Mouse (Mus musculus) small intestine, adult 2 months (tissue): ENCODE data around the gene Tbp. TPM values are rescaled to one million over a fixed set of nuclear protein-coding genes. Genes with fewer than 3 reads are reported as not detected.

Experiments
- H3K27ac ChIP-seq: fragments of 200-500 bp; 2 replicates; pipeline ENCODE4 v1.5.1; 2012; ENCODE audit warnings: low read depth, low read length, control low read depth, inconsistent platforms; ENCODE audit not compliant: insufficient read depth
- H3K27me3 ChIP-seq: fragments of 200-500 bp; 2 replicates; pipeline ENCODE4 v1.6.1; 2012; ENCODE audit warnings: mild to moderate bottlenecking, moderate library complexity, low read length, inconsistent platforms; ENCODE audit not compliant: control insufficient read depth, insufficient read depth
- H3K36me3 ChIP-seq: fragments of 200-500 bp; 2 replicates; pipeline ENCODE4 v1.6.1; 2012; ENCODE audit warnings: mild to moderate bottlenecking, low read length, control low read depth, inconsistent platforms; ENCODE audit not compliant: control insufficient read depth, insufficient read depth
- H3K4me1 ChIP-seq: fragments of 200-500 bp; 2 replicates; pipeline ENCODE4 v1.6.1; 2012; ENCODE audit warnings: low read length, inconsistent platforms, mixed read lengths; ENCODE audit not compliant: control insufficient read depth, insufficient read depth, insufficient read length
- H3K4me3 ChIP-seq: fragments of 200-500 bp; 2 replicates; pipeline ENCODE4 v1.5.1; 2012; ENCODE audit warnings: low read depth, mild to moderate bottlenecking, control low read depth, inconsistent platforms, low read length, moderate library complexity
- CTCF ChIP-seq: fragments of 200-500 bp; IDR thresholded peaks from 2 replicates; pipeline ENCODE4 v1.5.1; 2012; ENCODE audit warnings: low read depth, mild to moderate bottlenecking, control low read depth, inconsistent platforms, low read length, moderate library complexity, mixed read lengths; ENCODE audit not compliant: insufficient replicate concordance, insufficient read length; ENCODE audit errors: extremely low read depth
- POLR2A ChIP-seq: fragments of 200-500 bp; IDR thresholded peaks from 2 replicates; pipeline ENCODE4 v1.6.1; 2012; ENCODE audit warnings: low read depth, mild to moderate bottlenecking, control low read depth, inconsistent platforms, low read length, moderate library complexity
- WGBS: fragments of 180-500 bp; shearing (Covaris S2); methylation state at CpG from one replicate; pipeline ENCODE4 v1.1.7; 2018; 5-methylcytosine and 5-hydroxymethylcytosine counted together
- polyA plus RNA-seq: library from polyadenylated mRNA; depleted of rRNA; stranded (reverse); fragments of >200 nt; gene quantifications from 2 replicates; pipeline ENCODE4 v1.2.3, GENCODE M21; 2012

Tbp gene
- polyA plus RNA-seq, 1 experiment = 28.4 TPM

DNA sequence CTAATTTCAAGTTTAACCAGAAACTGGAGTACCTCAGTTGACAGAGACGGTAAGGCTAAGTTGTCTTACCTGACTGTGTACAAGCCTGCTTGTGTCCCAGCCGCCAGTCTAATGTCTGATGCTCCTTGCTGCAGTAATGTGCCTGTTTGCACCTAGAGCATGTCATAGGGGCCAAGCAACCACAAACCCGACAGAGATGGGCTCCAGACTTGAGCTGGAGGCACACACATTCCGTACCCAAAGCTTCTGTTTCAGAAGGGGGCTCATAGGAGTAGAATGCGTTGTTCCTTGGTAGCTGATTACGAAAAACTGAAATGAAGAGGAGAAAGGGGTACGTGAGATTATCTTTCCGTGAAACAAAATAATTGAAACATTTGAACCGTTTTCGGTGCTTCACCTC, 26.6 kb downstream of the Tbp start:
- Histone ChIP-seq H3K4me3 (peak overlapping the region; percentile 51), H3K36me3 (peaks cover 22% of the 10 kb centered on the region), H3K27ac (no peak overlapping the region), H3K4me1 (peaks cover 2% of the 10 kb centered on the region; the same call in 1 of the 2 replicates), H3K27me3 (no peaks in the 10 kb centered on the region)
- 9% methylated on average over 10 of the region's 10 CpGs for WGBS
- TF ChIP-seq POLR2A (no peak), CTCF (no peak)

DNA sequence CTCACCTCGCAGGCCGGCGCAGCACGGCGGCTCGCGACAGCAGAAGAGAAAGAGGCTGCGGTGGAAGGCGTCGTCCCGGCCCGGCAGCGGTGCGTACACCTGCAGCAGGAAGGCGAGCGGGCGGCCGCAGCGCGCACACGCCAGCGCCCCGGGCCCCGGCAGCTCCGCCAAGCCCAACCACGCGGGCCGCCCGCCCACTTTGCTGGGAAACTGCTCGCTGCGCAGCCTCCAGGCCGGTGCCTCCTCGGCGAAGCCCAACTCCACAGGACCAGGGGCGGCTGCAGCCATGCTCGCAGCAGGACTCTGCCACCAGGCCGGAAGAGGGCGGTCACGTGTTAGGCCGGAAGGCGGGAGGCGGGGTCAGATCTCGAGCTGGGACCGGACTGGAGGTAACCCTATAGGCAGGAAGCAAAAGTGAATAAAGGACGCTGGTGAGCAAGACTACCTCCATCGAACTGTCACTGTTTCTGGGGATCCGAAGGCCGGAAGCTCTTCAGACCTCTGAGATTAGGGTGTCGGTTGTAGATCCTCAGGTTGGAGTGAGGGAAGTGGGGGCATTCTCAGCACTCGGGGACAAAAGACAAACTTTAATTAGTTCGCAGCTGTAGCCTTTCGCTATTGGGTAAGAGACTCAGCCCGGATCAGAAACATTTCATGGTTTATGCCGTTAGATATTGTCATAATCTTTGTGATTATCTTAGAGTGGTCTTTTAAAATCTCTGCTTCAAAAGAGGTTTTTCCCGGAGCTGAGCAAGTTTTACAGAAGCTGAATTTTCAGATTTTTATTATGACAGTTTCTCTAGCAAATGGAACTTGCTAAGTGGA, 27.5 kb downstream of the Tbp start, which contains the start of gene Pdcd2:
Gene Pdcd2 (minus strand): TSS at position 316 of the 825 bp plus-strand sequence.
- Histone ChIP-seq H3K4me3 (peak within 1 kb of the TSS; percentile 90), H3K4me1 (peaks cover 2% of the 10 kb centered on the region; the same call in 1 of the 2 replicates), H3K27me3 (no peaks in the 10 kb centered on the region), H3K36me3 (peaks cover 14% of the 10 kb centered on the region), H3K27ac (peak within 1 kb of the TSS; percentile 76)
- WGBS = 1% methylated on average over 54 of the region's 55 CpGs
- TF ChIP-seq POLR2A (peak; percentile 85), CTCF (0 out of 2 replicates have a peak, but pooled peaks have one; percentile 12)

GRCm38 (mm10) chr17:15527811-15528136, 28.1 kb downstream of the Tbp start:
- Histone ChIP-seq H3K4me1 (peaks cover 2% of the 10 kb centered on the region; the same call in 1 of the 2 replicates), H3K27ac (no peak overlapping the region; the same call in 1 of the 2 replicates), H3K36me3 (peaks cover 11% of the 10 kb centered on the region; the same call in 1 of the 2 replicates), H3K27me3 (no peaks in the 10 kb centered on the region), H3K4me3 (no peak overlapping the region)
- no peak for TF ChIP-seq CTCF
- TF ChIP-seq POLR2A = no peak
- 25% methylated on average over 3 of the region's 3 CpGs for WGBS

DNA sequence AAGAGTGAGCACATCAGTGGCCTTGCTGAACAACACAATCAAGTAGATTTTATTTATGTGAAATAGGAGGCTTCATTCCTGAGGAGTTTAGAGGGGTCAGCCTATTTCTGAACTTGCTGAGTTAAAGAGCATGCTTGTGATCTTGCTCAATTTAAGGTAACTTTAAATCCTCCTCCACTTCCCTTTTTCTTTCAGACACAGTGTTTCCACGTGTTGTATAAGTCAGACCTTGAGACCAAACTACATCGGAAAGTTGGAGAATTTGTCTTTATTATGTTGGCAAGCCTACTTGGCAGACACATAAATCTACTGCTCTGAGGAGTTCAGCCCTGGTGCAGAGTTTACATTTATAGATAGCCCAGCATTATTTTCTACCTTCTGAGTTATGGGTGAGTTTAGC, 29.2 kb downstream of the Tbp start:
- 79% methylated on average over 2 of the region's 2 CpGs for WGBS
- no peaks in the 10 kb centered on the region for H3K27me3 ChIP-seq
- no peak overlapping the region for H3K27ac ChIP-seq
- H3K4me3 ChIP-seq = no peak overlapping the region
- H3K36me3 ChIP-seq = peaks cover 6% of the 10 kb centered on the region; the same call in 1 of the 2 replicates
- no peak for TF ChIP-seq POLR2A
- TF ChIP-seq CTCF = no peak
- H3K4me1 ChIP-seq = peaks cover 2% of the 10 kb centered on the region; the same call in 1 of the 2 replicates

GRCm38 (mm10) chr17:15530141-15530540, 30.5 kb downstream of the Tbp start:
- Histone ChIP-seq H3K4me1 (peaks cover 2% of the 10 kb centered on the region; the same call in 1 of the 2 replicates), H3K27ac (no peak overlapping the region), H3K27me3 (no peaks in the 10 kb centered on the region), H3K4me3 (no peak overlapping the region), H3K36me3 (no peaks in the 10 kb centered on the region)
- peak; percentile 33; the same call in 1 of the 2 replicates for TF ChIP-seq CTCF
- TF ChIP-seq POLR2A = no peak
- WGBS = 35% methylated on average over 5 of the region's 5 CpGs

DNA sequence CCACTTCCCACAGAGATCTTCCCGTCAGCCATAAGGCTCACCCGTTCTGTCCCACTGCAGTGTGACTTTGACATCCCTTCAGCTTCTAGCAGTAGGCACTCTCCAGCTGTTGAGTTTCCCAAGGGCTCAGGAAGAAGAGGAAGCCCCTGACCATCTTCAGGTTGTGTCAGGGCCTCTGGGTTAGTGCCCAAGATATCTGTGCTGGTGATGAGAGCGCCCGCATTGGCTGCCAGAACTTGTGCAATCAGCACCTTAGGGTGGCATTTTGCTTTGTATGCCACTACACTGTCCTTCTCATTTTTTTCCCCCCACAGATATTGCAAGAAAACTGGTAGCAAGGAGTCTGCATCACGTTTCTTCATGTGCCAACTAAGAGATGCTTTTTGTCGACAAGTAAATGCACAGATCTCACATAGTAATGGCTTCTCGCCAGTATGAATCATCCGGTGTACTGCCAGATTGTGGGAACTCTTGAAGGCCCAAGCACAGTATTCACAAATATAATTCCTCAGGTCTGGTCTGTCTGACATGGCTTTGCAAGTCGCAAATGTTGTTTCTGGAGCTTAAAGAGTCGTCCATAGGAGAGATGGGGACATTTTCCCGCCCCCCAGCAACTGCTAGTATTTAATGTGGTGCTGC, 35.6 kb downstream of the Tbp start:
- peaks cover 9% of the 10 kb centered on the region; the same call in 1 of the 2 replicates for H3K27me3 ChIP-seq
- H3K4me1 ChIP-seq = peaks cover 4% of the 10 kb centered on the region
- TF ChIP-seq POLR2A (no peak), CTCF (no peak)
- H3K36me3 ChIP-seq = no peaks in the 10 kb centered on the region
- H3K4me3 ChIP-seq = no peak overlapping the region
- 66% methylated on average over 11 of the region's 11 CpGs for WGBS
- H3K27ac ChIP-seq = no peak overlapping the region

GRCm38 (mm10) chr17:15535943-15536342, 36.3 kb downstream of the Tbp start:
- Histone ChIP-seq H3K4me3 (peak overlapping the region; percentile 55), H3K27ac (no peak overlapping the region), H3K27me3 (peaks cover 9% of the 10 kb centered on the region; the same call in 1 of the 2 replicates), H3K36me3 (no peaks in the 10 kb centered on the region), H3K4me1 (peaks cover 4% of the 10 kb centered on the region)
- no peak for TF ChIP-seq CTCF
- no peak for TF ChIP-seq POLR2A
- 11% methylated on average over 8 of the region's 8 CpGs for whole genome bisulfite sequencing
